Mouse (Mus musculus) NIH3T3 (cell line): ENCODE measurements around the gene Larp4b.
"Not testable (repeated sequence)": the region's sequence is repeated elsewhere in the genome, so short reads cannot be mapped to it uniquely, and the experiment has no call there.

Source experiments
- DNase-seq: peaks from one replicate; pipeline ENCODE4 v3.0.0-alpha.2; 2012; ENCODE audit warnings: low read depth

Larp4b gene

DNA sequence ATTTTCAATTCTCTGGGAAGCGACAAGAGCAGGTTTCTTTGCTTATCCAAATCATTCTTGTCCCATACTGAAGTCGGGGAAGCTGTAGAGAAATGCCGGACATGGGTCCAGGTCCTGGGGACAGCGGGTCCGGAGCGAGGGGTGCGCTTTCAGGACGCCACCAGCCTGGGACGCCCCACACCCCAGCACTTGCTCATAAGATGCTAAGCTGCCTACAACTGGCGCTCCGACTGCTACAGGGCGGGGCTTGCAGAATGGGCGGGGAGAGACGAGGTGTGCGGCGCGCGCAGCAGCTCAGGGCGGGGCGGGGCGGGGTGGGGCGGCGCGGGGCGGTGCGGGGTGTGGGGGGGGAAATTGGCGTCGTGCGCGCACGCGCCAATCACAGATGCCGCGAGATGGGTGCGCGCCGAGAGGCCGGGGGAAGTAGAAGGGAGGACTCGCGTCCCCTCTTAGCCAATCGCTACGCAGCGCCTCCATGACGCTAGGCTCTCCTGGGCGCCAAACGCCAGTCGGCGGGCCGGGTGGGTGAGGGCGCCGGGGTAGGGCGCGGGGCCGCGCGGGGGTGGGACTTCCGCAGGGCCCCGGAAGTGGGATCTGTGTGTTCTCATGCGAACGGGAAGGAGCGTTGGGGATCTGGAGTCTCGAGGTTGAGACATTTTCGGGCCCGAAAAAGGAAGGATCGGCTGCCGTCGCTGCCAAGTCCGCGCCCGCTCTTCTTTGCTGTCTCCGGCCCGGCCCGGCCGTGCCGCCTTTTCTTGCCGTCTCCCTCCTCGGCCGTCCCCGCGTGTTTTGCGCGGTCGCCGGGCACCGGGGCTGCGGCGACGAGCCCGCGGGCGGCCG, at the start of gene Larp4b:
Gene Larp4b (plus strand): TSS at position 566 of the 840 bp plus-strand sequence.
- peak; percentile 98 for DNase-seq

DNA sequence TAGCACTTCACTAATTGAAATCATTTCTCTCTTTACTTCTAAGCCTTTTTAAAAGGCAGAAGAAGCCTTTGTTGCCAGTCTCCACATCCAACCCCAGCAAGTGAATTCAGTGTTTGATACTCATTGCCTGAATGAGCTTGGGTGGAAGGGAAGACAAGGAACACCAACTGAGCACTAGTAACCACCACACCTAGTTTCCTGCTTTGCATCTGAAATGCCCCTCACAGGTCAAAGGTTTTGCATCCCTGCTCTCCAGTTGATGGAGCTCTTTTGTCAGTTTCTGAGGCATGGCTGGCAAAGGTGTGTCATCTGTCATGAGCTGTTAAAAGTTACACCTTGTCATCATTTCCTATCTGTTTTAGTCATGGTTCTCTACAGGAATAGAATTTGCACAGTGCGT, 49.0 kb upstream of the Larp4b start:
- DNase-seq, result no peak

DNA sequence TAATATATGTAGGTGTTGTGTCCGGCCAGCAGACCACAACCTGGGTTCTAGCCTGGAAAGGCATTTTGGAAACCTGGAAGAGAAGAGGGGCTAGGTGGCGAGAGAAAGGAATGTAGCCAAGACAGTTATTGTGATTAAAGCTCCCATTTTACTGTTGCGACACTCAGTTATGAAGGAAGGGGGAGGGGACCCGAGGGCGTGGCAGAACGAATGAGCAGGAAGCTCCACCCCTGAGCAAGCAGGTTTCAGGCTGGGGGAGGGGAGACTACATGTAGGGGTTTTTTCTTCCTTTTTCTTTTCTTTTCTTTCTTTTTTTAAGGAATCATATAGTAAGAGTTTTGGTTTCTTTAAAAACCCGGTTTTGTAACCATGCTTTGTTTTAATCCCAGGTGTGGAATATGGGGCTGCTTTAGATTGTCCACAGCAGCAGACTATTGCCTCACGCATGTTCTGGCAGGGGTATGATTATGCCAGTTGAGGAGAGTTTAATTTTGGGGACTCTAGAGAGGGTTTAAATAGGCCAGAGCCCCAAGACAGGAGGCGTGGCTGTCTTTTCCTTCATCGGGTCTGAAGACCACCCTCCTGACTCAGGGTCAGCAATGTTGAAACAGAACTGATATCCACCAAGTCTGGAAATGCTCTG, 41.5 kb upstream of the Larp4b start:
- DNase-seq, result not testable (repeated sequence)

DNA sequence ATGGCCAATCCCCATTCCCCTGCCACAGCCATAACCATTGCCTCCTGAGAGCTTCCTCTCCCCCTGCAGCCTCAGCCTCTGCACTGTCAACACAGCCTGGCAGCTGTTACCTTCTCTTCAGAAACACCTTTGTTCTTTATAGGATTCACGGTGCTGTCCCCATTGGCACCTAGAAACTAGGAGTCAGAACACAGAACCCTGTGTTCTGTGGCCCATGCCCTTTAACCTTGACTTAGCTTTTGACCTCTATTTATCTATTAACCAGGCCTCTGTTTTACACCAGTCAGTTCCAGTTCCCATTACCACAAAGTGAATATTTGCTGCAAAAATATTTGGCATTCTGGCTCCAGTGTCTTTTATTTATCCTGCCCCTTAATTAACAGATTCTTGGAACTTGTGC, 36.4 kb upstream of the Larp4b start:
- DNase-seq, result no peak

DNA sequence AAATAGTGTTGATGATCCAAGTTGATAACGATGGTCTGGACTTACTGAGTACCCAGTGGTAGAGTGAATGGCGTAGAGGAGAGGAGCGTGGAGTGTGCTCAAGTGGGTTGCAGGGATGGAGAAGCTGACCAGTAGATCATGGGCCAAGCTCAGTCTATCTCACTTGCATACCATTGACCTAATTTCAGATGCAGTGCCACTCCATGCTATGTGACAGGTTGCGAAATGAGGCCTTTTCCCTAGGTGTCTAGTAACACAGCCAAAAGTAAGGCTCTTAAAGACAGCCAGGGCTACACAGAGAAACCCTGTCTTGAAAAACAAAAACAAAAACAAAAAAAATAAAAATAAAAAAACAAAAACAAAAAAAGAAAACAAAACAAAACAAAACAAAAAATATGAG, 35.0 kb upstream of the Larp4b start:
- no peak for DNase-seq

DNA sequence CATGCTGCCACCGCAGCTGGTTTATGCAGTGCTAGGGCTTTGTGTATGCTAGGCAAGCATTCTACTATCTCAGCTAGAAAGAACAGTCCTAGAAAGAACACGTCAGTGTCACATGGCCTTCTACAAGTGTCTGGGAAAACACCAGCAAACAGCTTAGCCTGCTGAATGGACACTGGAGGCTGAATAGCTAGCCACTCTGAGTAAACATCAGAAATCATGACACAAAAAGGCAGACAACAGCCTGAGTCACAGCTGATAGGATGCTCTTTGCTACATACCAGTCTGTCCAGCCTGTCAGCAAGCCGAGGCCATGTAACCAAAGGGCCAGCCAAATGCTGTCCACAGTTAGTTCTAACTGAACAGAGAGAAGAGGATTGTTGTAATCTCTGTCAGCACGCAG, 32.3 kb upstream of the Larp4b start:
- DNase-seq, result peak; percentile 45

DNA sequence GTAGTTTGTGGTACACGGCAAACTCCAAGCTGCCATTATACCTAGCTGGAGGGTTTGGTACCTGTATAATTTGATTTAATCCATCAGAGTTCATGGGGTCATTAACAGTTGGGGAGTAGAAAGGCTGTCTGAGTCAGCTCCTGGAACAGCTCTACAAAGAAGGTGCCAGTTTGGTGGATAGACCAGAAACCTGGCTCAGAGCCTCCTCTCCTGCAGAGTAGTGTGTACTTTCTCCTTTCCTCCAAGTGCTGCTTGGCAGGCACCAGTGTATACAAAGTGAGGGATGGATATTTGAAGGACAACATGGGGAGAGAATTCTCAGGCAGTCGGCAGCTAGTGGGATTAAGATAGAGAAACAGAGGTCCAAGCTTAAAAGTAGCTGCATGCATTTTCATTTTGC, 29.5 kb upstream of the Larp4b start:
- peak; percentile 25 for DNase-seq

DNA sequence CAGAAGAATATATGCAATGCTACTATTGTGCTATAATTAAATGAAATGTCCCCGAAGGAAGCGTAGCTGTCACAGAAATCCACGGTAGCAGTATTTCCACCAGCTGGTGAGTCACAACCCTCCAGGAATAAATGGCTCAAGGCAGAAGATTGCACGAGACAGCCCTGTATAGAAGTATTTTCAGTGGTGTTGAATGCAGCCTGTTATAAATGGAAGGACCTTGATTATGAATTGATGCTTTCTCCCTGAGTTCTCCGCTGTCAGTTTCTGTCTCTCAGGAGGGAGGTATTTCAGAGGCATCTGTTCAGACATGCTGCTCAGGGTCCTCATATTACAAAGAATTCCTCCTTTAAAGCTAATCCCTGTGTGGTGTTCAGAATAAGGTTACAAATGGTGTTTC, 27.6 kb upstream of the Larp4b start:
- no peak for DNase-seq

DNA sequence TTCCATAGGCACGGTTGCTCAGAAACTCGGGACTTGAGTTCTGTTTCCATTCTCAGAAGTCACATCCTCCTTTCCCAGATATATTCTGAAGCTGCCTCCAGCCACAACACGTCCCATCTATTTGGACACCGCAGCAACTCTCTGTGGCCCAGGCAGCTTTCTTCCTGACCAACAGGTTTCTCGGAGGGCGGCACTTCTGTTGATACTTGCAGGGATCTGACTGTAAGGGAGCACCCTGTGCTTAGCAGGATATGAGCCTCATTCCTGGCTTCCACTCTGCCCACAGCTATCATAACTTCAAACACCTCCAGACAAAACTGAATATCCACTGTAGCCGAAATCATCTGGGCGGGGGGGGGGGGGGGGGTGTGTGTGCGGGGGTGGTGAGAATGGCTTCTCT, 22.7 kb upstream of the Larp4b start:
- DNase-seq, result no peak

DNA sequence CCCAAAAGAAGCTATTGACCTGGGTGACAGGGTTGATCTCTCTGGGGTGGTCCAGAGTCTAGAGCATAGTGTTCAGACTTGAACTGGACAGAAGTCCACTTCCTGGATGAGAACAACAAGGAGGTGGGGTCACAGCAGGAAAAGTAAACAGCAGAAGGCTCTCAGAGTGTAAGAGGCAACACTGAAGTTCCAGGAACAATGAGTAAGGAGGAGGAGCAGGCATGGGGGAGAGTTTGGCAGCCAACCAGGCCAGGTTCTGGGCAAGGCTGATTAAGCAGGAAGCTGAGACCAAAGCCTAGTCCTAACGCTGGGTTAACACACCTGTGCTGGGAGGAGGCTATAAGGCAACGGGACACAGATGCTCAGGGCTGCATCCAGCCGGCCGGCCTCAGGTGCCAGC, 19.9 kb upstream of the Larp4b start:
- DNase-seq, result no peak

DNA sequence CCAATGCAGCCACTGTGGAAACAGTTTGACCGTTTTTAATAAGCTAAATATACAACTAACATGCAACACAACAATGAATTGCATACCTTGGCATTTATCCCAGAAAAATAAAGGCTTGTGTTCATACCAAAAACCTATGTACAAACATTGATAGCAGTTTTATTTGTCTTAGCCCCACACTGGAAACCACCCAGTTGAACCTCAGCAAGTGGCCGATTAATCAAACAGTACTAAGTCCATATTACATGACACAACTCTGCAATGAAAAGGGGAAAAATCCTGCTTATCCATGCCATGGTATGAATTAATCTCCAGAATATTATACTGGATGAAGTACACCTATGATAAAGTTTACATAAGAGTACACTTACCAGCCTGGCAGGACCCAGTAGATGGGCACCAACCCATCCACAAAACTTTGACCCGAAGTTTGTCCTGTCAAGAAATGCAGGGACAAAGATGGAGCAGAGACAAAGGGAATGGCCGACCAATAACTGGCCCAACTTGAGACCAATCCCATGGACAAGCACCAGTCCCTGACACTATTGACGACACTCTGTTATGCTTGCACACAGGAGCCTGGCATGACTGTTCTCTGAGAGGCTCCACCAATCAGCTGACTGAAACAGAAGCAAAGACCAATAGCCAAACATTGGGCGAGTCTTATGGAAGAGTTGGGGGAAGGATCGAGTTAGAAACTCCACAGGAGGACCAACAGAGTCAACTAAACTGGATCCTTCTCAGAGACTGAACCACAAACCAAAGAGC, 17.7 kb upstream of the Larp4b start:
- DNase-seq, result no peak

DNA sequence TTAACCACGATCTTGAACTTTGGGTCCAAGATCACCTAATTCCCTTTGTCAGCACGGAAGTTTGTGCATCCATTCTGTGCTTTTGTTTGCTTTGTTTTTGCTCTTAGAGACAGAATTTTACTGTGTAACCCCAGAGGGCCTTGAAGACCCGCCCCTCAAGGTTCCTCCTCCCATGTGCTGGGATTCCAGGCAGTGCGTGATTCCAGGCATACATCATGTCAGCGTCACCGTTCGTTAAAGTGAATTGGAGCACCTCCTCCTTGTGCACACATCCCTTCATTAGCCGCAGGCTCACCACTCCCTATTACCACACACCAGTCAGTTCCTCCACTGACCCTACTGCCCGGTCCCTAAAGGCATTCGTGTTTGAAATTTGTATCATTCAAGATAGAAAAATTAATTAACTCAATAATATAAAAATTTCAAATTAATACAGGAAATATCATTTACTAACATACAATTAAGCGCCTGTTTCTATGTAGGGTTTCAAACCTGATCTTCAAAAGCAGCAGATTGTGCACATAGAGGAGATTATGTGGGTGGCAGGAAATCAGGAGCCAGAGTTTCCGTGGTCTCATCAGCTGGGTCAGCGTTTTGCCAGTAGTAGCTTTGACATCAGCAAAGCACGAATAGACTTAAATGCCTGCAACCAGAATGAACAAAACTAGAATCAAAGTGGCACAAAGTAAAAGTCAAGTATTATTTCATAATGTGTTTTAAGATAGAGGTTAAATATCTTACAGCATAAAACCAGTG, 11.4 kb upstream of the Larp4b start:
- DNase-seq, result no peak

DNA sequence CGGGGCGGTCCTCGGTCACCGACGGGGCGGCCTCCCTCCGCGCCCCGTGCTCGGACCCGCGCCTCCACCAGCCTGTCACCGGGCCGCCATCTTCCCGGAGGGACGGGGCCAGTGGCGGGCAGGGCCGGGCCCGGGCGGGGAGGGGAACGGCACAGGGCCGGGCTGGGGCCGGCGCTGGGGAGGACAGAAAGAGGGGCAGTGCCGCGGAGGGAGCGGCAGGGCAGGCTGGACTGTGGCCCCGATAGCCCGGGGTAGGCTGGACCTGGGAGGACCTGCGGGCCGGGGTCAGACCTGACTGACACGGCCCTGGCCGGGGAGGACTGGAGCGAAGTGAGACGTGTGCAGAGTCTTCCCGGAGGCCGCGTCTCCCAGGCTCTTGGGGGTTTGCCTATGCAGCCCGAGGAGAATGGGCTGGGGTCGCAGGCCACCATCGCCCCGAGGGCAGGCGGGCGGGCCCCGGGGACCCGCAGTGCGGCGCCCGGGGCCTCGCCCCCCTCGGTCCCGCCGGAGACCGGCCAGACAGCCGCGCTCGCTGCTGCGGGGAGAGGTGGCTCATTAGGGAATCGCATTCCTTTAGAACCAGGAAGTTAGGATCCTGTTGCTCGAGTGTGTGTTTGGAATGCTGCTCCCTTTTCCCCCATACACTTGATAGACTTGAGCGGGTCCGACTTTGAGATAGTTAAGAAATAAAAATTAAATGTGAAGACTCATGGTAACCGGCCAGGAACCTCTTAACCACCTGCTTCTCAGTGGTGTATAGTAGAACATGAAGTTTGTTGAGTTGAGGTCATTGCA, 702 bp downstream of the Larp4b start:
- DNase-seq, result peak; percentile 38

DNA sequence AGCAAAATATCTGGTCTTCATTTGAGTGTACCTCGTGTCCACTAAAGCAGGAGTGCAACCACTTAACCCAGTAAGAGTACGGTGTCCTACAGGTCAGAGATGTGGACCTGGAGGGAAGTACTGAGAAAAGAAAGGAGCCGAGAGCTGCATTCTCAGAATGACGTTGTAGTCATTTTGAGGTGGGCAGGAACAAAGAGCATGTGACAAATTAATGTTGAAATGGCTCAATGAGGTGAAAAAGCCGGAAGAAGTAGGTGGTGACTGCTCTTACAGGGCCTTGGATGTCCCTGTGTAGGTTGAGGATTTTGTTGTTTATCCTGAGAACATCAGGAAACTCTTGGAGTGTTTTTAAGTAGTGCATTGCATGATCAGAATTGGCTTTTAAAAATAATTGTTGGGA, 5.6 kb downstream of the Larp4b start:
- DNase-seq, result no peak

DNA sequence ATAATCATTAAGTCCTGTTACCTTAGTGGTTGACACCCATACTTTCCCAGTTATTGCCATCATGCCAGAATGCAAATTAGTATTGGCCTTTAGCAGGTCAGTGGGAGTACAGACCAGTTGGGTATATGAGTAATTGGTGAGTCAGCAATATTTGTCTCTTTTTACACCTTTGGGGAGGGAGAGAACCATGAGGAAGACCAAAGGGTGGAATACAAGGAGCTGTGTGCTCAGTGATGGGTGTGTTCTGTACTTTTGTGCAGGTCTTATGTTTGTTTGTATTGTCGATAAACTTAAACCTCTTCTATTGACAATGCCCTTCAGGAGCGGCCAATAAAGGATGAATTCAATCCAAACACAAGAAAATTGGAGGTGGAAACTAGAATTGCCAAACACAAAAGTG, 6.8 kb downstream of the Larp4b start:
- DNase-seq, result no peak

DNA sequence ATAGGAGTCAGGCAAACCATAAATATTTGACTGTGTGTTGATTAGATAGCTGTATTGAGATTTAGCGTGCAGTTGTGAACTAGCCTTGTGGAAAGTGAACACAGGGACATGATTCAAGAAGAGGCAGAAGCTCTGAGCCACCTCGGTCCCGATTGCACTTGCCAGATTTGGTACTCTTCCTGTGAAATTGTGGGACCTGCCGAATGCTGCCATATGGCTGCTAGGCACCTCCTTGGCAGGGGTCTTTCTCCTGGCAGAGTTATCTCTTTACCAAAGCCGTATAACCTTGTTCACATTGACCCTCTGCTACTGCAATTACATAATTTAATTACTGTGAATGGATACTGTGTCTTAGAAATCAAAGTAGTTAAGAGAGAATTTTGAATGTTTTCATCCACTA, 12.6 kb downstream of the Larp4b start:
- no peak for DNase-seq

DNA sequence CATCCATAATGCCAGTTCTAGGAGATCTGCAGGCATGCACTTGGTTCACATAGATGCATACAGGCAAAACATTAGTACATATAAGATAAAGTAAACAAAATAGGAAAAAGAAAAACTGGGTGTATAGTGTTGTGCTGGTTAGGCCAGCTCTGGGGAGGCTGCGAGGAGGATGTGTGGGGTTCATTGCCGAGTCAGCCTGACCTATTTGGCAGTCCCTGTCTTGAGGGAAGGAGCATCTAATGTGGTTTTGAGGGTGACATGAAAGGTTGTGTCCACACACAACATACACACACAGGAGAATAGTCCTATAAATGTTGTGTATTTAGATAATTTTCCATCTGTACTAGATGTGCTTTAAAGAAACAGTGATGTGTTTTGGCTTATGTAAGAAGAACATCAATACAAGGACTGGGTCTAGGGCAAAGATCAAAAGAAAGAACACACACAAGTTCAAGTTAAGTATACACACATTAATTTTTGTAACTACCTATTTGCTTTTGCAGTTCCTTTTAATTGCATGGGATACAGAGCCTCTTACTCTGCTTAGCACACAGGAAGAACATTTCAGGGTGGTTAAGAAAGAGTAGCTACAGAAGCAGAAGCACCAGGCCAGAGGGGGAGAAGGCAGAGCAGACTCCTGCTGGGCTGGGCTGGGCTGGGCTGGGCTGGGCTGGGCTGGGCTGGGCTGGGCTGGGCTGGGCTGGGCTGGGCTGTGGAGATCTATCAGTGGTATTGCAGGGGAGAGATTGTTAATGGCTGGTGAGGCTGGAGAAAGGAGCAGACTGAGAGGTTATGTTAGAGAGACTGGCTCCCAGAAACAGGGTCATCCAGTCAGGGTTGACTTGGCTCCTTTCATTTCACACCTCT, 13.5 kb downstream of the Larp4b start:
- DNase-seq, result no peak

DNA sequence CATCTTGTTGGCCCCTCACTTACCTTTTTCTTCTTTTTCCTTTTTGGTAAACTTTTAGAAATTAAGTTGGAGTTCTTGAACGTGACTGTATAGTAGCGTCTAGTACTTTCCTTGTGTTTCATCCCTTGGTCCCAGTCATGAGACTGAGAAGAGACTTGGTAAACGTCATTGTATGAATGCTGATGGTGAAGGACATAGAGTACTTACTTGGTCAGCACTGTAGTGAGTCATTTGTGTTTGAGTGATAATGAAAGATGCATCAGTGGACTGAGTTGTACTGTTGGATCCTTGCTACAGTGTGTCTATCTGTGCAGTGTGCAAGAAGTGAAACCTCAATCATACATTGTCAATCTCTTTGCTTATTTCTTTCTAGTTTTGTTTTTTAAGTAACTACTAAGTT, 20.1 kb downstream of the Larp4b start:
- no peak for DNase-seq

DNA sequence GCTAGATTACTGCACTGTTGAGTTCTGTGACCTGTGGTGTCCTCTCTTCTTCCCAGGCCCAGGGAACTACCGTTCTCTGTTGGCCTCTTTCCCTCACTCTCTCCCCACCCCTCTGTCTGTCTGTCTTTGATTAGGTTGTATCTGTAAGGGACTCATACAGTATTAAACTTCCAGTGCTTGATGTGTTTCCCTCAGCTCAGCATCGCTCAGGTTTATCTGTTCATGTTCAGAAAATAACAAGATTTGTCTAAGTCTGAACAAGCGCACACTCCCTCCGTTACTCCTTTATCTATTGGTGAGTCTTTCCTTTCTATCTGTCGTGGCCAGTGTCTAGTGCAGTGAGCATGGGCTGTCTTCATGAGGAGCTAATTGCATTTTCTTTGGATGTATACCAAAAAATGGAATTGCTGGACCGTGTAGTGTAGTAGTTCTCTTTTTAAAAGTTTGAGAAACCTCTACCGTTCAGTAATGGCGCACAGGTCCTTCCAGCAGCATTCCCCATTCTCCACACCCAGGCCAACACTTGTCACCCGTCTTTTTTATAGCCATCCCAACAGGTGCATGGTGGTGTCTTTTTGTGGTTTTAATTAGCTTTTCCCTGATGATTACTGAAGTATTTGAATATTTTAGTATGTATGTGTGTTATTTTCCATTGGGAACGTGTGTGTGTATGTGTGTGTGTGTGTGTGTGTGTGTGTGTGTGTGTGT, 27.3 kb downstream of the Larp4b start:
- no peak for DNase-seq

DNA sequence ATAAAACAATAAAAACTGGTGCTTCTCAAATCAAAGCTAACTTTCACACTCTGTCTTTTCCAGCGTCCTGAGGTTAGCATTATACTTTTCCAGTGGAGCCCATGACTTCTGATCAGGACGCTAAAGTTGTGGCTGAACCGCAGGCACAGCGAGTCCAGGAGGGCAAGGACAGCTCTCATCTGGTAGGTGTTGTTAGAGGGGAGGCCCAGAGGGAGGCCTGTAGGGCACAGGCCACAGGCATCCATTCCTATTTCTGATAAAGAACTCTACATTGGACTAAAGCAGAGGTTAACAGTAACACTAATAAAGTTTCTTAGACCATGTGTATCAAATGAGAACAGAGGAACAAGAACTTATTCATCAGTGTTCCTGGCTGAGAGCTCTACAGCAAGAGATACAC, 28.4 kb downstream of the Larp4b start:
- DNase-seq, result no peak
